Mouse (Mus musculus) lung, postnatal 0 days (tissue): ENCODE results near the gene Cct7. TPM values are rescaled to one million over a fixed set of nuclear protein-coding genes. Genes with fewer than 3 reads are reported as not detected.
A peak's percentile ranks its signal among the peaks of the same experiment; 100 is the strongest.
"Not testable (repeated sequence)": the region's sequence is repeated elsewhere in the genome, so short reads cannot be mapped to it uniquely, and the experiment has no call there.

Source experiments
- ATAC-seq: fragments of 200-750 bp; cut with Nextera tagmentation; 2 replicates; pipeline ENCODE4 v1.8.0; 2017; ENCODE audit warnings: moderate library complexity
- DNase-seq: peaks from one replicate; pipeline ENCODE4 v3.0.0-alpha.2; 2016; ENCODE audit warnings: low spot score
- H3K27ac ChIP-seq: fragments of 300-500 bp; sonication (generic); 2 replicates; pipeline ENCODE4 v1.5.1; 2014; ENCODE audit warnings: antibody characterized with exemption, mild to moderate bottlenecking, low read length, mixed read lengths
- H3K27me3 ChIP-seq: fragments of 300-500 bp; sonication (generic); replicated peaks from 2 replicates; pipeline ENCODE4 v1.6.1; 2014; ENCODE audit warnings: low read length, mixed read lengths; ENCODE audit not compliant: insufficient read depth
- H3K36me3 ChIP-seq: fragments of 300-500 bp; sonication (generic); 2 replicates; pipeline ENCODE4 v1.6.1; 2014; ENCODE audit warnings: low read length, mixed read lengths; ENCODE audit not compliant: insufficient read depth
- H3K4me1 ChIP-seq: fragments of 300-500 bp; sonication (generic); 2 replicates; pipeline ENCODE4 v1.6.1; 2014; ENCODE audit warnings: antibody characterized with exemption, low read depth, low read length, mixed read lengths; ENCODE audit not compliant: insufficient read depth
- H3K4me2 ChIP-seq: fragments of 300-500 bp; sonication (generic); replicated peaks from 2 replicates; pipeline ENCODE4 v1.6.1; 2014; ENCODE audit warnings: low read depth, mild to moderate bottlenecking, low read length, moderate library complexity, mixed read lengths
- H3K4me3 ChIP-seq: fragments of 300-500 bp; sonication (generic); 2 replicates; pipeline ENCODE4 v1.5.1; 2014; ENCODE audit warnings: low read depth, low read length
- H3K9ac ChIP-seq: fragments of 300-500 bp; sonication (generic); replicated peaks from 2 replicates; pipeline ENCODE4 v1.6.1; 2014; ENCODE audit warnings: low read depth, mild to moderate bottlenecking
- H3K9me3 ChIP-seq: fragments of 300-500 bp; sonication (generic); 2 replicates; pipeline ENCODE4 v1.6.1; 2016; ENCODE audit warnings: low read length, mixed read lengths
- CTCF ChIP-seq: IDR thresholded peaks from 2 replicates; pipeline ENCODE4 v1.5.1; 2016; ENCODE audit warnings: antibody characterized with exemption, mild to moderate bottlenecking
- EP300 ChIP-seq: IDR thresholded peaks from 2 replicates; pipeline ENCODE4 v1.6.1; 2016; ENCODE audit warnings: antibody characterized with exemption, mild to moderate bottlenecking, control low read depth
- WGBS: fragments of 180-500 bp; shearing (Covaris S2); extraction: QIAGEN DNeasy Blood & Tissue Kit; methylation state at CpG from one replicate; pipeline ENCODE4 v1.1.7; 2014; 5-methylcytosine and 5-hydroxymethylcytosine counted together
- polyA plus RNA-seq: library from polyadenylated mRNA; unstranded; fragments of >200 nt; fragmentation: Nextera tagmentation; extraction: Ambion mirVana; gene quantifications from 2 replicates; pipeline ENCODE4 v1.2.1, GENCODE M21; 2015

Cct7 gene
- polyA plus RNA-seq, 1 experiment from 2014 or later: 200 TPM

GRCm38 (mm10) chr6:85436631-85437030 lies 14.7 kb upstream of the Cct7 start:
- H3K27me3 ChIP-seq: no peaks in the 10 kb centered on the region
- no peak overlapping the region for H3K9ac ChIP-seq
- WGBS: 86% methylated on average over 5 of the region's 6 CpGs
- H3K27ac ChIP-seq: no peak overlapping the region
- H3K4me3 ChIP-seq: no peak overlapping the region
- peaks cover 1% of the 10 kb centered on the region; the same call in 1 of the 2 replicates for H3K4me1 ChIP-seq
- TF ChIP-seq CTCF: no peak
- TF ChIP-seq EP300: no peak
- ATAC-seq (no peak), DNase-seq (no peak)
- no peaks in the 10 kb centered on the region for H3K9me3 ChIP-seq
- no peak overlapping the region for H3K4me2 ChIP-seq
- H3K36me3 ChIP-seq: 0 out of 2 replicates have a peak, but pooled peaks cover 3% of the 10 kb centered on the region

- no peak overlapping the region for H3K4me3 ChIP-seq
- DNase-seq: no peak
- WGBS: 62% methylated on average over 4 of the region's 4 CpGs
- H3K27me3 ChIP-seq: no peaks in the 10 kb centered on the region
- H3K9ac ChIP-seq: no peak overlapping the region
- no peak for TF ChIP-seq CTCF
- no peak for TF ChIP-seq EP300
- H3K36me3 ChIP-seq: peaks cover 7% of the 10 kb centered on the region; the same call in 1 of the 2 replicates
- H3K4me1 ChIP-seq: no peaks in the 10 kb centered on the region
- peak; percentile 34; the same call in 1 of the 2 replicates for ATAC-seq
- H3K9me3 ChIP-seq: no peaks in the 10 kb centered on the region
- no peak overlapping the region for H3K4me2 ChIP-seq
- no peak overlapping the region for H3K27ac ChIP-seq
Observed at GRCm38 (mm10) chr6:85441142-85441541, 10.2 kb upstream of the Cct7 start.

- TF ChIP-seq CTCF (no peak), EP300 (no peak)
- H3K36me3 ChIP-seq: peaks cover 13% of the 10 kb centered on the region; the same call in 1 of the 2 replicates
- H3K27me3 ChIP-seq: no peaks in the 10 kb centered on the region
- H3K4me3 ChIP-seq: no peak overlapping the region
- WGBS: 73% methylated on average over 3 of the region's 3 CpGs
- no peaks in the 10 kb centered on the region for H3K9me3 ChIP-seq
- no peak overlapping the region for H3K9ac ChIP-seq
- no peak overlapping the region for H3K4me2 ChIP-seq
- H3K4me1 ChIP-seq: no peaks in the 10 kb centered on the region
- ATAC-seq (no peak), DNase-seq (no peak)
- peak overlapping the region; percentile 15; the same call in 1 of the 2 replicates for H3K27ac ChIP-seq
Observed at GRCm38 (mm10) chr6:85443488-85444233, 7.7 kb upstream of the Cct7 start.

GRCm38 (mm10) chr6:85444266-85444965 lies 6.9 kb upstream of the Cct7 start:
- ATAC-seq (no peak), DNase-seq (no peak)
- peaks cover 13% of the 10 kb centered on the region; the same call in 1 of the 2 replicates for H3K36me3 ChIP-seq
- no peak overlapping the region for H3K4me2 ChIP-seq
- 83% methylated on average over 8 of the region's 8 CpGs for WGBS
- H3K9ac ChIP-seq: no peak overlapping the region
- 0 out of 2 replicates have a peak overlapping the region, but pooled peaks have one; percentile 15 for H3K27ac ChIP-seq
- H3K4me1 ChIP-seq: no peaks in the 10 kb centered on the region
- no peaks in the 10 kb centered on the region for H3K9me3 ChIP-seq
- H3K4me3 ChIP-seq: no peak overlapping the region
- no peaks in the 10 kb centered on the region for H3K27me3 ChIP-seq
- TF ChIP-seq EP300 (no peak), CTCF (no peak)

- WGBS: 79% methylated on average over 5 of the region's 5 CpGs
- Histone ChIP-seq H3K36me3 (peaks cover 10% of the 10 kb centered on the region; the same call in 1 of the 2 replicates), H3K27me3 (no peaks in the 10 kb centered on the region), H3K9ac (no peak overlapping the region), H3K4me1 (peaks cover 2% of the 10 kb centered on the region; the same call in 1 of the 2 replicates), H3K9me3 (no peaks in the 10 kb centered on the region), H3K27ac (no peak overlapping the region), H3K4me3 (no peak overlapping the region), H3K4me2 (no peak overlapping the region)
- TF ChIP-seq CTCF (no peak), EP300 (no peak)
- ATAC-seq: no peak
- DNase-seq: no peak
Observed at GRCm38 (mm10) chr6:85445286-85445685, 6.0 kb upstream of the Cct7 start.

- Histone ChIP-seq H3K9ac (no peak overlapping the region), H3K27ac (no peak overlapping the region), H3K36me3 (peaks cover 10% of the 10 kb centered on the region; the same call in 1 of the 2 replicates), H3K4me3 (no peak overlapping the region), H3K27me3 (no peaks in the 10 kb centered on the region), H3K4me1 (peaks cover 6% of the 10 kb centered on the region; the same call in 1 of the 2 replicates), H3K4me2 (no peak overlapping the region), H3K9me3 (no peaks in the 10 kb centered on the region)
- no peak for DNase-seq
- WGBS: 77% methylated on average over 6 of the region's 6 CpGs
- TF ChIP-seq CTCF: no peak
- TF ChIP-seq EP300: no peak
- ATAC-seq: no peak
Observed at GRCm38 (mm10) chr6:85447351-85447750, 4.0 kb upstream of the Cct7 start.

GRCm38 (mm10) chr6:85450140-85450539 lies 1.2 kb upstream of the Cct7 start:
- Histone ChIP-seq H3K4me2 (peak overlapping the region; percentile 98; the same call in 1 of the 2 replicates), H3K4me1 (peaks cover 16% of the 10 kb centered on the region; the same call in 1 of the 2 replicates)
- H3K9me3 ChIP-seq, H3K27me3 ChIP-seq, H3K9ac ChIP-seq, DNase-seq, H3K36me3 ChIP-seq, H3K27ac ChIP-seq, ATAC-seq, H3K4me3 ChIP-seq: not testable (repeated sequence)
- 49% methylated on average over 1 of the region's 1 CpGs for WGBS
